Mouse (Mus musculus): Measurements from ENCODE around the gene Bcas3. TPM values are rescaled to one million over a fixed set of nuclear protein-coding genes. Genes with fewer than 3 reads are reported as not detected.

The Bcas3 gene
- polyA plus RNA-seq, 1 experiment from 2014 or later: 19.1 TPM

- WGBS (ENCODE audit: insufficient replicate concordance): 41% methylated on average over 9 of the region's 9 CpGs
- 0 out of 2 replicates have a peak overlapping the region, but pooled peaks have one; percentile 3 for H3K4me2 ChIP-seq (ENCODE audit: low read depth, low read length)
- peaks cover 4% of the 10 kb centered on the region; the same call in 1 of the 2 replicates for H3K36me3 ChIP-seq (ENCODE audit: control insufficient read depth, insufficient read depth)
- ATAC-seq (ENCODE audit: low read depth): no peak
- peaks cover 8% of the 10 kb centered on the region for H3K4me1 ChIP-seq (ENCODE audit: control insufficient read depth, low read depth, low read length)
- no peak overlapping the region for H3K9ac ChIP-seq (ENCODE audit: low read depth, low read length)
- no peak overlapping the region for H3K4me3 ChIP-seq (ENCODE audit: low read depth, low read length)
- H3K9me3 ChIP-seq (replicated peaks; ENCODE audit: control insufficient read depth, low read length): no peaks in the 10 kb centered on the region
- H3K27ac ChIP-seq (ENCODE audit: low read length): no peak overlapping the region; the same call in 1 of the 2 replicates
- H3K27me3 ChIP-seq (ENCODE audit: control insufficient read depth, insufficient read depth, low read depth, low read length): no peaks in the 10 kb centered on the region
These were observed 29.2 kb upstream of the Bcas3 start for GRCm38 (mm10) chr11:85323567-85324330.

GRCm38 (mm10) chr11:85328717-85329116 lies 24.2 kb upstream of the Bcas3 start:
- Histone ChIP-seq H3K4me1 (ENCODE audit: control insufficient read depth, low read depth, low read length) (peaks cover 6% of the 10 kb centered on the region), H3K27me3 (ENCODE audit: control insufficient read depth, insufficient read depth, low read depth, low read length) (no peaks in the 10 kb centered on the region), H3K4me2 (ENCODE audit: low read depth, low read length) (no peak overlapping the region), H3K4me3 (ENCODE audit: low read depth, low read length) (no peak overlapping the region), H3K27ac (ENCODE audit: low read length) (no peak overlapping the region), H3K36me3 (ENCODE audit: control insufficient read depth, insufficient read depth) (peaks cover 18% of the 10 kb centered on the region), H3K9me3 (replicated peaks; ENCODE audit: control insufficient read depth, low read length) (no peaks in the 10 kb centered on the region), H3K9ac (ENCODE audit: low read depth, low read length) (no peak overlapping the region)
- no peak for ATAC-seq (ENCODE audit: low read depth)
- WGBS (ENCODE audit: insufficient replicate concordance): 86% methylated on average over 3 of the region's 3 CpGs

DNA sequence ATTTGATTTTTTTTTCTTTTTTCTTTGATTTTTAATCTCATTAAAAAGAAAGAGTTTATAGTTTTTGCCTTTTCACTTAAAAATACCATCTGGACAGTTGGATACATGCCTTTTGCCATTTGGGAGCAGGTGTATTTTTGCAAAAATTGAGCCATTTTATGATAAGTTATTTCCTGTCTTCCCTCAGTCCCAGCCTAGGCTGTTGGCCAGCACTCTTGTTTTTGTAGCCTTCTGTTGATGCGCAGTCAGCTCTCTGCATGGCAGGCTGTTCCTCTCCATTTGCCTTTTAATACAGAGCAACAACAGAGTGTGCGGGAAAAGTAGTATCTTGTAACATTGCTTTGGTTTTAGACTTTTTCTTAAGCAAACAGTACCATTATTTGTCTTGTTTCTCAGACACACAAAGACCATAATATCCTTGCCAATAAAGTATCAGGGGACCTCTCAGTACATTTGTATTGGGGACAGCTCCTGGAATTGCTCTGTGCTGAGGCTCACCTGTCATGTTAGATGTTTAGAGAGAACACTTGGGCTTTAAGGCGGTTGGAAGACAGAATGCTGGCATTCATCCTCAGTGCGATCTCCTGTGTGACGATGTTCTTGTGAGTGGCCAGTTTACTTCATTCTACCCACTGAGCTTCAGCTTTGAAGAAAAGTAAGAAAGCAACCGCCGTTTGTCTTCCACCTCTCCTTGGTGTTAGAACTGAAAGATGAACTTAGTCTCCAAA lies 23.6 kb upstream of the Bcas3 start:
- H3K27ac ChIP-seq (ENCODE audit: low read length): no peak overlapping the region
- WGBS (ENCODE audit: insufficient replicate concordance): 91% methylated on average over 7 of the region's 7 CpGs
- no peak for ATAC-seq (ENCODE audit: low read depth)

DNA sequence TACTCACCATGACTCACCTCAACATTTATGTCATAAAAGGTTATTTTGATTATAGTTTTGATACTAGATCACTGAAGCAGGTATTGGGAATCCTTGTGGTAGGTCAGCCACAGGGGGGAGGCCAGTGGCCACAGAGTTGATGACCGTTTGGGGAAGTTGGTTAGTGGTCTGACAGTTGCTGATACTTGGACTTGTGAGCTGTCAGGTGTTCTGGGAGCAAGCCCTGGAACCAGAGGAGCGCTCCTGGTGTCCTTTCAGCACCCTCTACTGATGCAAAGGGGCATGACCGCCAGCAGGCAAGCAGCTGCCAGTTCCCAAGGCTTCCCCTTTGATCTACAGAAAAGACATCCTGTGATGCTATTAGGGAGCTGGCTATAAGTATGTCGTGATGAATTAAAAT lies 18.2 kb upstream of the Bcas3 start:
- Histone ChIP-seq H3K36me3 (ENCODE audit: control insufficient read depth, insufficient read depth) (peaks cover 30% of the 10 kb centered on the region), H3K27me3 (ENCODE audit: control insufficient read depth, insufficient read depth, low read depth, low read length) (no peaks in the 10 kb centered on the region), H3K9me3 (replicated peaks; ENCODE audit: control insufficient read depth, low read length) (no peaks in the 10 kb centered on the region), H3K27ac (ENCODE audit: low read length) (no peak overlapping the region), H3K9ac (ENCODE audit: low read depth, low read length) (no peak overlapping the region), H3K4me2 (ENCODE audit: low read depth, low read length) (no peak overlapping the region), H3K4me3 (ENCODE audit: low read depth, low read length) (no peak overlapping the region), H3K4me1 (ENCODE audit: control insufficient read depth, low read depth, low read length) (peaks cover 13% of the 10 kb centered on the region)
- 56% methylated on average over 4 of the region's 4 CpGs for WGBS (ENCODE audit: insufficient replicate concordance)
- ATAC-seq (ENCODE audit: low read depth): no peak

More for the DNA sequence above, 23.6 kb upstream of the Bcas3 start:
- peaks cover 23% of the 10 kb centered on the region for H3K36me3 ChIP-seq (ENCODE audit: control insufficient read depth, insufficient read depth)
- no peaks in the 10 kb centered on the region for H3K4me1 ChIP-seq (ENCODE audit: control insufficient read depth, low read depth, low read length)
- no peaks in the 10 kb centered on the region for H3K27me3 ChIP-seq (ENCODE audit: control insufficient read depth, insufficient read depth, low read depth, low read length)
- H3K9ac ChIP-seq (ENCODE audit: low read depth, low read length): no peak overlapping the region
- no peak overlapping the region for H3K4me3 ChIP-seq (ENCODE audit: low read depth, low read length)
- no peaks in the 10 kb centered on the region for H3K9me3 ChIP-seq (replicated peaks; ENCODE audit: control insufficient read depth, low read length)
- no peak overlapping the region for H3K4me2 ChIP-seq (ENCODE audit: low read depth, low read length)

- peak overlapping the region; percentile 58 for H3K4me3 ChIP-seq (ENCODE audit: low read depth, low read length)
- H3K36me3 ChIP-seq (ENCODE audit: control insufficient read depth, insufficient read depth): peaks cover 33% of the 10 kb centered on the region
- ATAC-seq (ENCODE audit: low read depth): peak; percentile 95
- H3K9ac ChIP-seq (ENCODE audit: low read depth, low read length): peak overlapping the region; percentile 60
- peaks cover 21% of the 10 kb centered on the region for H3K4me1 ChIP-seq (ENCODE audit: control insufficient read depth, low read depth, low read length)
- no peaks in the 10 kb centered on the region for H3K27me3 ChIP-seq (ENCODE audit: control insufficient read depth, insufficient read depth, low read depth, low read length)
- 46% methylated on average over 6 of the region's 6 CpGs for WGBS (ENCODE audit: insufficient replicate concordance)
- no peaks in the 10 kb centered on the region for H3K9me3 ChIP-seq (replicated peaks; ENCODE audit: control insufficient read depth, low read length)
- peak overlapping the region; percentile 58 for H3K4me2 ChIP-seq (ENCODE audit: low read depth, low read length)
- H3K27ac ChIP-seq (ENCODE audit: low read length): peak overlapping the region; percentile 94
These were observed 13.7 kb upstream of the Bcas3 start for GRCm38 (mm10) chr11:85339173-85339831.

DNA sequence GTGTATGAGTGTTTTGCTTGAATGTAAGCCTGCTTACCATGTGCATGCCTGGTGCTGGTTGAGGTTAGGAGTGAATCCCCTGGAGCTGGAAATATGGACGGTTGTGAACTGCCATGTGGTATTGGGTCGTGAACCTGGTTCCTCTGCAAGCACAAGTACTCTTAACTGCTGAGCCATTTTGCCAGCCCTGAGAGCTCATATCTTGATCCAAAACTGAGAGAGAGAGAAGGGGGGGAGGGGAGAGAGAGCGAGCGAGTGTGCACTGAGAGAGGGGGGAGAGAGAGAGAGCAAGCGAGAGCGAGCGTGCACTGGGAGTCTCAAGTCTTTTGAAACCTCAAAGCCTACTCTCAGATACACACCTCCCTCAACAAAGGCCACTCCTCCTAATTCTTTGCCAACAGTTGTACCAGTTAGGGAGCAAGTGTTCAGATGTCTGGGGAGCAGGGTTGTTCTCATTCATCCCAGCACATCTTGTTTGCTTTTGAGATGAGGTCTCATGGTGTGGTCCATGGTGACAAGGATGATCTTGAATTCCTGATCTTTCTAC lies 12.8 kb upstream of the Bcas3 start:
- H3K9me3 ChIP-seq (replicated peaks; ENCODE audit: control insufficient read depth, low read length): no peaks in the 10 kb centered on the region

GRCm38 (mm10) chr11:85353819-85354218 lies 852 bp downstream of the Bcas3 start:
- peaks cover 24% of the 10 kb centered on the region for H3K4me1 ChIP-seq (ENCODE audit: control insufficient read depth, low read depth, low read length)
- no peaks in the 10 kb centered on the region for H3K36me3 ChIP-seq (ENCODE audit: control insufficient read depth, insufficient read depth)
- H3K4me2 ChIP-seq (ENCODE audit: low read depth, low read length): peak overlapping the region; percentile 77
- no peak for ATAC-seq (ENCODE audit: low read depth)
- H3K9me3 ChIP-seq (replicated peaks; ENCODE audit: control insufficient read depth, low read length): no peaks in the 10 kb centered on the region
- no peaks in the 10 kb centered on the region for H3K27me3 ChIP-seq (ENCODE audit: control insufficient read depth, insufficient read depth, low read depth, low read length)
- peak overlapping the region; percentile 93 for H3K9ac ChIP-seq (ENCODE audit: low read depth, low read length)
- 32% methylated on average over 4 of the region's 4 CpGs for WGBS (ENCODE audit: insufficient replicate concordance)
- peak overlapping the region; percentile 90 for H3K27ac ChIP-seq (ENCODE audit: low read length)
- H3K4me3 ChIP-seq (ENCODE audit: low read depth, low read length): peak overlapping the region; percentile 91

More for the DNA sequence above, 12.8 kb upstream of the Bcas3 start:
- peak overlapping the region; percentile 60 for H3K9ac ChIP-seq (ENCODE audit: low read depth, low read length)
- H3K4me1 ChIP-seq (ENCODE audit: control insufficient read depth, low read depth, low read length): peaks cover 21% of the 10 kb centered on the region
- H3K27me3 ChIP-seq (ENCODE audit: control insufficient read depth, insufficient read depth, low read depth, low read length): no peaks in the 10 kb centered on the region
- H3K4me2 ChIP-seq (ENCODE audit: low read depth, low read length): peak overlapping the region; percentile 58
- peak; percentile 46 for ATAC-seq (ENCODE audit: low read depth)
- H3K4me3 ChIP-seq (ENCODE audit: low read depth, low read length): peak overlapping the region; percentile 58
- peaks cover 35% of the 10 kb centered on the region for H3K36me3 ChIP-seq (ENCODE audit: control insufficient read depth, insufficient read depth)
- H3K27ac ChIP-seq (ENCODE audit: low read length): peak overlapping the region; percentile 94
- WGBS (ENCODE audit: insufficient replicate concordance): 27% methylated on average over 7 of the region's 7 CpGs

DNA sequence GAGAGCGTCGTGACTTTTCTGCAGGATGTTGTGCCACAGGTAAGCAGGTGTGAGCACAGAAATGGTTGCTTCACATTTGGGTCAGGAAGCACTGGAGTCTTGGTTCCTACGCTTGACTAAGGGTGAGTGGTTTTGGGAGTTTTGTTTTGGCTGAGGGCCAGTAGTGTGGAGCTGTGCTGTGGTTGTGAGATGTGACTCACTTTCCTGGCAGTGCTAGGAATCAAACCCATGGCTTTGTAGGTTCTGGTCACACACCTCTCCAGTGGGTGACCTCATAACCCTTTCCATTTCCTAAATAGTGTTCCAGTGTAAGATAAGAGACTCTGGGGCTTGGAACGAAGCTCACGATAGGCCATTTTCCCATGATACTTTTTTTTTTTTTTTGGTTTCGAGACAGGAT lies 6.7 kb downstream of the Bcas3 start:
- H3K4me3 ChIP-seq (ENCODE audit: low read depth, low read length): no peak overlapping the region
- H3K9ac ChIP-seq (ENCODE audit: low read depth, low read length): no peak overlapping the region
- no peak overlapping the region for H3K4me2 ChIP-seq (ENCODE audit: low read depth, low read length)
- 77% methylated on average over 6 of the region's 6 CpGs for WGBS (ENCODE audit: insufficient replicate concordance)
- H3K36me3 ChIP-seq (ENCODE audit: control insufficient read depth, insufficient read depth): no peaks in the 10 kb centered on the region
- no peaks in the 10 kb centered on the region for H3K27me3 ChIP-seq (ENCODE audit: control insufficient read depth, insufficient read depth, low read depth, low read length)
- peaks cover 2% of the 10 kb centered on the region for H3K4me1 ChIP-seq (ENCODE audit: control insufficient read depth, low read depth, low read length)
- no peak overlapping the region for H3K27ac ChIP-seq (ENCODE audit: low read length)
- no peak for ATAC-seq (ENCODE audit: low read depth)
- no peaks in the 10 kb centered on the region for H3K9me3 ChIP-seq (replicated peaks; ENCODE audit: control insufficient read depth, low read length)
